Mouse (Mus musculus) thymus, postnatal 4 days (tissue): ENCODE results near the gene Fat1.
"Not testable (repeated sequence)": the region's sequence is repeated elsewhere in the genome, so short reads cannot be mapped to it uniquely, and the experiment has no call there.

Source experiments
- DNase-seq: peaks from one replicate; pipeline ENCODE4 v3.0.0; 2021

The Fat1 gene

DNA sequence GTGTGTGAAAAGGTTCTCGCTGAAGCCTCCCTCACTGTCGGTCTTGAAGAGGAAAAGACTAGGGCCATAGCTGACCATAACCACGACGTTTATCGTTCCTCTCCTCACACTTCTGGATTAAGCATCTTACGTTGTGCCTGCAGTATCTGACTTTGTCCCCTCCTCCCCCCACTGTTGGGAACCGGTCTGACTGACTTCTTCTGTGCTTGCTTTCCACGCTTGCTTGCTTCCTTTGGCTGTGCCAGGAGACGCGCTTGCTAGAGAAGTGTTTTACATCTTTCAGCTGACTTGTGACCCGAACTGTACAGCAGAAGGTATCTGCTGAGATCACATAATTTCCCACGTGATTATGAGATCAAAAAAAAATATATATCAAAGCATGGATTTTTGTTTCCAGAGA lies 76.5 kb downstream of the Fat1 start:
- no peak for DNase-seq

DNA sequence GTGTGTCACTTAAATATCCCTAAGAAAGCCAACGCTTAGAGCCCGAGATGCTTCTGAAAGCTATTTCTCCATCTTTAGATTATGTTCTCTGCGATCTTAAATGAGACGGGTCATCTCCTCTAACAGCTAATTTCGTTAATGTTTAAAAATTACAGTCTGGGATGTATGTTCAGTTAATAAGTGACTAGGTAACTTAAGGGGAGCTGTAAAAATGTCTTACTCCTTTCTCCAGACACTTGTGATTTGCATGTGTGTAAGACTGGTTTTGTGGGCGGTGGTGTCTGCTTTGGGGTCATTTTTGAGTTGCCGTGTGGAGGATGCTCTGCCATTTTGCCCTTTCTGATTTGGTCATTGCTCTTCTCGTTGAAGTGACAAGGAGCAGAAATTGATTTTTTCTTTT lies 78.6 kb downstream of the Fat1 start:
- no peak for DNase-seq

DNA sequence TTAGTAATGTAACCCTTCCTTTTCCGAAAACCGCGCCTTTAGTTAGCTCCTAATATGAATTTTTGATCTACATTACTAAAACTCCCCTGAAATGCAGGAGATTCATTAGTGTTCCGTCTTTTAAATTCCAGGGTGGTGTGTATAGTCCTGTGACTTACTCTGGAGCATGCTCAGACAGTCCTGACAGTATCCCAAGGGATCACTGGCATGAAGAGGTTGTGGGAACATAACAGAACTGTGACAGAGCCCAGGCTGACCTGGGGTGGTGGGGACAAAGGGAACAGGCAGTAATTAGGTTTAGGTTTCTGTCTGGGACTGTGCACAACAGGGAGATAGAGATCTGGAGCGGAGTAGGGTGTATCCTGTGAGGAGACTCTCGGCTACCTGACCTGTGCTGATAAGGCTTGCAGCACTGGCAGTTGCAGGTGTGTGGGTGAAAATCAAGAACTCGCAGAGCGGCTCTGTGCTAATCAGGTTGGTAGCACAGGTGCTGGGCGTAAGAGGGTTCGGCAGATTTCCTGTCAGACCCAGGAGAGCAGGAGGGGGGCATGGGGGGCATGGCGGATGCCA lies 79.3 kb downstream of the Fat1 start:
- DNase-seq: no peak

DNA sequence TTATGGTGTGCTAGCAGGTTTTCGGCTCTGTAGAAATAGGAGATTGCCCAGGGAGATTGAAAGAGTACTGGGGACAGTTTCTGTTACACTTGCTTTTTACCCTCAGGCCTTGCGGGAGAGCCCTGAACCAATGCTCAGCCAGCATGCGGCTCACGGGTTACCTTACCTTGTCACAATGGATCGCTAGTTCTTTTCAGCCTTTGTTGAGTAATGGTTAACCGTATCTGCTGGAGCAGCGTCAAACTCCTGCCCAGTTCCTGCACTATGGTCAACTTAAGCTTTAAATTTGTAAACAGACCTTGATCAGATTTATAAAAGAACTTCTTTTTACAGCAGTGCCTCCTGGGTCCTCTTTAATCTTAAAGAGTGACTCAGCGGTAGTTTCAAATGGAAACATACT lies 80.6 kb downstream of the Fat1 start:
- DNase-seq: no peak

DNA sequence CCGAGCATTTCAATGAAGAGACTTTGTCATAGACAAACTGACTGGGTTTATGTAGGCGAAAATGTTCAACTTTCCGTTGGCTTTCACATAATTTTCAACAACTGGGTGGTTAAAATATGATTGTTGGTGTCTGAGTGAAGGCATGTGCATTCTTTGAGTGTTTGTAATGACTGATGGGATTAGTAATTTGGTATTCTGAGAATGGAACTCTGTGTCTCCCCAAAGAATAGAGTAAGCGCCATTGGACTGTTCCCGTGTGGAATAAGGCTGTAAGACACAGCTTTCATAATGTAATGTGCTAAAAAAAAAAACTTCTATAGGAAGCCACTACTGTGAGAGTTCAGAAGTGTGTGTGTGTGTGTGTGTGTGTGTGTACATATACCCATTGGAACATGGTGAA lies 84.0 kb downstream of the Fat1 start:
- no peak for DNase-seq

DNA sequence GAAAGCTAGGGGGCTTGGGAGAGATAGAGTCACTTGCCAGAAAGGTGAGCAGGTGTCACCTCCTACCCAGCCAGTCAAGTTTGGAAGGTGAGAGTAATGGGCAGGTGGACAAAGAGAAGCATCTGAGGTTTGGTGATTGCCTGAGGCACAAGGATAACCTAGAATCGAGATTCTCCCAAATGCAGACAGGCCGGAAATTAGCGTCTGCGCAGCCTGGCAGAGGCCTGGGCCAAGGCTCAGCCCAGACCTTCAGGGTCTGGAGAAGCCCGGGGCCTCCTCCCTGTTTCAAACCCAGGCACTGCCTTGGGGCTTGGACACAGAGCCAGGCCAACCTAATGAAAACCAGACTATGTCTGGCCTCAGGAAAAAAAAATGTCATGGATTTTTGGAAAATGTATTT lies 85.9 kb downstream of the Fat1 start:
- DNase-seq: no peak

DNA sequence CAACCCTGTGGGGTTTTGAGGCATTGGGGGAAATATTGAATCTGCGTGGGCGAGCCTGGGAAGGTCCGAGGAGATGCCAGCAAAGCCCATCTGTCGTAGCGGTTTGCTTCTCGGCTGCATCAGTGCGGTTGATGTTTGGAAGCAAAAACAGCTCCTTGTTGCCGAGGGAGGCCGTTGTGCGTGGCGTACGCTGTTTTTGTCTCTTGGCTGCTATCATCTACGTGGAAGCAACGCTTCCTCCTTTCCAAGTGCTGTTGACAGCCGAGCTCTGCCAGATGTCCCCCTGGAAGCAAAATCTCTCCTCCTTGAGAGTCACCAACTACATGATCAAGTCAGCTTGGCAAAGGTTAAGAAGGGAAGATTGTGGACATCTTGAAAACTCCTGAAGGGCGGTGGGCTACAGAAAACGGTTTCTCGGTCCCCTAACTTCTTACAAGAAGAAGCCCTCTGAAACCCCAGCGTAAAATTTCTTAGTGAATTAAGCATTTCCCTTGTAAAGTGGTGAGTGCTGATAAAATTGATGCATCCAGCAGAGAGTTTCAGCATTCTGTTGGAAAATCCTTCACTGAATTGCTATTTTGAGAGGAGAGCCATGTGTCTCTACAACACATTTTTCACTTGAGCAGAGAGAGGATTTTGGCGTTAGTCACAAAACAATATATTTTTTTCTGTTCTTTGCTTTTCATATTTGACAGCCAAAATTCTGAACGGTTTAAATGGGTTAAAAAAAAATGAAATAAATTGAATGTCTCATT lies 86.8 kb downstream of the Fat1 start:
- no peak for DNase-seq

DNA sequence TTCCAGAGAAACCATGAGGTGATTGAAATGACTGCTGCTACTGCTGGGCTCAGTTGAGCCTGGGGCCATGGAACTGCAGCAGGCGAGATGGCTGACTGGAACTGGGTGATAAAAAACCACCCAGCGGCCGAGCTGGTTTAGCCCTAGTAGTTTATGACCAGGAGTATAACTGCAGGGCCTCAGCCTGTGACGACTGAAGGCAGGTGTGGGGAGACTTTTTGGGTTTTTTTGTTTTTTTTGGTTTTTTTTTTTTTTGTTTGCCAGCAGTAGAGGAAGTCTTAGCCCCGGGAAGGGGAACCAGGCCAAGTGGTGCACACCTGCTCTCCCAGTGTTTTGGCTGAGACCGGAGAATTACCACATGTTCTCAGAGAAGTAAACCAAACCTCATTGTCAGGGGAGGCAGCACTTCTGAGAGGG lies 92.8 kb downstream of the Fat1 start:
- no peak for DNase-seq

DNA sequence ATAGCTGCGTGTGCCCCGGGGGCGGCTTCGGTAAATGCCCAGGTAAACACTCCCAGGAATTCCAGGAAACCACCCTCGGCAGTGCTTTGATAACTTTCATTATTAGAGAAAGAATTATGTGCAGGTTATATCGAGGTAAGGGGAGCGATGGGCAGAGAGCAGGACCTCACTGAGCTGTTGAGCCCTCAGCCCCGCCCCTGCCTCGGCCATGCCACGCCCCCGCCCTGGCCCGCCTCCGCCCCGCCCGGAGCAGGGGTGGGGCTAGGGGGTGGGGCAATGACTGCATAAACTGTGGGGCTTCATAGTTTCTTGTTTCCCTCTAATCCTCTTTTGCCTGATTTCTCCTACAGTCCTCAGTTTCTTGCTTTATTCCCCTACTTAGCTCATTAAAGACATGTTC lies 103.1 kb downstream of the Fat1 start:
- no peak for DNase-seq

DNA sequence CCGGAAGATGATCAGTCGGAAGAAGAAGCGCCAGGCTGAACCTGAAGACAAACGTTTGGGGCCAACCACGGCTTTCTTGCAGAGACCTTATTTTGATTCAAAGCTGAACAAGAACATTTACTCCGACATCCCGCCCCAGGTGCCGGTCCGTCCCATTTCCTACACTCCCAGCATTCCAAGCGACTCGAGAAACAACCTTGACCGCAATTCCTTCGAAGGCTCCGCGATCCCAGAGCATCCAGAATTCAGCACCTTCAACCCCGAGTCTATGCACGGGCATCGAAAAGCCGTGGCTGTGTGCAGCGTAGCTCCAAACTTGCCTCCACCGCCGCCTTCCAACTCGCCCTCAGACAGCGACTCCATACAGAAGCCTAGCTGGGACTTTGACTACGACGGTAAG lies 108.9 kb downstream of the Fat1 start:
- DNase-seq: no peak

DNA sequence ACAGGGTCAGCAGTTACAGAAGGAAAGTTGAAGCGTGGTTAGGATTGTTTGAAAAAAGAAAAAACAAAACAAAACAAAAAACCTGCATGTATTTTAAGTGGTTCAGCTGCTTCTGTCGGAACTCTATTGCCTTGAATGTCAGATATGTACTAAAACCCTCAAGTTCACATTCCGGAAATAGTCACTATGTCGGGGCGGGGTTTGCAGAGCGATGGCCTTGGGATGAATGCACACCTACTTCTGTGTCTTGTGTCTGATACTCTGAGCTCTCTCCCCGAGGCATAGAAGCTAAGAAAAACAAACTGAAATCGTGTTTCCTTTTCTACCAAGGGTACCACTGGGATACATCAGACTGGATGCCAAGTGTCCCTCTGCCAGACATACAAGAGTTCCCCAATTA lies 115.2 kb downstream of the Fat1 start:
- DNase-seq: no peak

DNA sequence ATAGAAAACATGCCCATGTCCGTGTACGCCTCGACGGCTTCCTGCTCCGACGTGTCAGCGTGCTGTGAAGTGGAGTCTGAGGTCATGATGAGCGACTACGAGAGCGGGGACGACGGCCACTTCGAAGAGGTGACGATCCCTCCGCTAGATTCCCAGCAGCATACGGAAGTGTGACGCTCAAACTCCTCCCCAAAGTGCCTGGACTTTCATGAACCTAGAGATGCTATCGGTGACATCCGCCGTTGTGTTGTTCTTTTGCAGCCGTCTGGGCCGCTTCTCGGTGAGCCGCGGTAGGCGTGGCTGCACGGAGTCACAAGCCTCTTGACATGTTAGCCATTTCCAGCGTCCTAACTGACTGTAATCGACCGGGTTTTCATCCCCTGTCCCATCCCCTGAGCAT lies 116.0 kb downstream of the Fat1 start:
- no peak for DNase-seq

DNA sequence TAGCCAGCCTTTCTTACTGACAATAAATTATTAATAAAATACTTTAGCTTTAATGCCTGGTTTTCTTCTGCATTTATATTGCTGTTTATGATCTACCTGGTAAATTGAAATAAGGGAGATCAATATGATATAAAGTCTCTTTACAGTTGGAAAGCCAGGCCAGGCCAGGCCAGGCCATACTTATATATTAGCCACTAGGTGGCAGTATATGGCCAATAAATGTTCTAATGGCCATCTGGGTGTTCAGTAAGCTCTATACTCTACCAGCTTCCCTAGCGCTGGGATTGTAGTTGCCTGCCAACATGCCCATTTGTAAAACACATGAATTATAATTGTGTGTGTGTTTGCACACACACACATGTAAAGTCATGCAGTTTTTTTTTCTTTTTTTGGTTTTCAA lies 117.0 kb downstream of the Fat1 start:
- no peak for DNase-seq

DNA sequence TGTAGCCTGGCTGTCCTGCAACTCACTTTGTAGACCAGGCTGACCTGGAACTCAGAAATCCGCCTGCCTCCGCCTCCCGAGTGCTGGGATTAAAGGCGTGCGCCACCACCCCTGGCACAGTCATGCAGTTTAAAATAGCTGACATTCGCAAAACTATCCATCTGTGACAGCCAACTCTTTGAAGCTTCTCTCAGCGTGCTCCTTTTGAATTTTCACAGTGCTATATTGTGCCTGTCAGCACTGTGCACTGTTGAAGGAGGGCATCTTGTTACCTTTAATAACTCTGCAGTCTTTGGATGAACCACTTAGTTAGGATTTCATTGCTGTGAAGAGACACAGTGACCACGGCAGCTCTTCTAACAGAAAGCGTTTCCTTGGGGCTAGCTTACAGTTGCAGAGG lies 117.4 kb downstream of the Fat1 start:
- no peak for DNase-seq

DNA sequence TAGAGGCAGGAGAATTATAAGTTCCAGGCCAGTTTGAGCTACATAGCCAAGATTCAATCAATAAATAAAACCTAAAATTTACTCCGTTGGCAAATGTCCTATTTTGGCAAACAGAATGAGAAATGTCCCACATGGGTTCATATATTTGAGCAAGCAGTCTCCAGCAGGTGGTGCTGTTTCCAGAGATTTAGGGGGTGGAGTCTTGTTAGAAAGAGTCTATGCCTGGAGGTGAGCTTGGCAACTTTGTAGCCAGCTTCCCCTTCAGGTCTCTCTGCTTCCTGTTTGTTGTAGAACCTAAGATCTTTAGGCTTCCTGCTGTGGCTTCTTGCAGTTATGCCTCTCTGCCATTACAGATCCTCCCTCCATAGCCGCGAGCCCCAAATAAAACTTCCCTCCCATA lies 120.3 kb downstream of the Fat1 start:
- DNase-seq: no peak

DNA sequence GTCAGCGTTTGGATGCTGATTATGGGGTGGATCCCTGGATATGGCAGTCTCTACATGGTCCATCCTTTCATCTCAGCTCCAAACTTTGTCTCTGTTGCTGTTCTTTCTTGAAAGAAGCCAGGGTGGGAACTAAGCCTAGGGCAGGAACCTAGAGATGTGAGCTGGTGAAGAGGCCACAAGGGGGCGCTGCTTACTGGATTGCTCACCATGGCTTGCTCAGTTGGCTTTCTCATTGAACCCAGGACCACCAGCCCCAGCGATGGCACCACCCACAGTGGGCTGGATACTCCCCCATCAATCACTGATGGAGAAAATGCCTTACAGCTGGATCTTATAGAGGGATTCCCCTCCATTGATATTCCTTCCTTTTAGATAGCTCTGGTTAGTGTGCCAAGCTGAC lies 121.6 kb downstream of the Fat1 start:
- no peak for DNase-seq

DNA sequence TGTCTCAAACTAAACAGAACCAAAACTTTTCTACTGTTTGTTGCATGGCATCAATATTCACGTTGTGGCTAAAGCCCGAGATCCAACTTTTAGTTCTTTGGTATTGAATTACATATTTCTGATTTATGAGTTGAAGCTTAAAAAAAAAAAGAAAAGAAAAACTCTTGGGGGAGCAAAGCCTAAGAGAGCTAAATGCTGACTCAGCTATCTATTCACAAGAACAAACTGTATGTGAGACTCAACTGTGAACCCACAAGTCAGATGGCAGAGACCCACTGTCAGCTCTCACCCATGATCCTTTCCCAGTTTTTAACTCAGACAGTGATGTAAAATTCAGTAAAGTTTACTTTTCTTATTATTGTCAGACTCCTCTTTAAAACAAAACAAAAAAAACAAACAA lies 124.8 kb downstream of the Fat1 start:
- no peak for DNase-seq

DNA sequence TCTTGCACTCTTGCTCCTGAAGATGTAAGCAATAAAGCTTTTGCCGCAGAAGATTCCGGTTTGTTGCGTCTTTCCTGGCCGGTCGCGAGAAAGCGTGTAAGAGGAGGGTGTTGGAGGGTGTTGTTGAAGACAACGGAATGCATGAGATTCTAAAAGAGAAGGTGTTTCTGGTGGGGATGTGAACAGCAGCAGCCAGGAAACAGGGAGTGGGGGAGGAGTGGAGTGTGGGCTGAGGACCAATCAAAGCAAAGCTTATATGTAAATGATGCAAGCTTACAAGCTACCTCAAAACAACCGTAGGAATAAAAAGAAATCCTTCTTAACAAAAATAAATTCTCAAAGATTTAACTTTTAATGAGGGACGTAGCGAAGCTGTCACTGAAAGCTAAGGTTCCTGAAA lies 127.1 kb downstream of the Fat1 start:
- no peak for DNase-seq

DNA sequence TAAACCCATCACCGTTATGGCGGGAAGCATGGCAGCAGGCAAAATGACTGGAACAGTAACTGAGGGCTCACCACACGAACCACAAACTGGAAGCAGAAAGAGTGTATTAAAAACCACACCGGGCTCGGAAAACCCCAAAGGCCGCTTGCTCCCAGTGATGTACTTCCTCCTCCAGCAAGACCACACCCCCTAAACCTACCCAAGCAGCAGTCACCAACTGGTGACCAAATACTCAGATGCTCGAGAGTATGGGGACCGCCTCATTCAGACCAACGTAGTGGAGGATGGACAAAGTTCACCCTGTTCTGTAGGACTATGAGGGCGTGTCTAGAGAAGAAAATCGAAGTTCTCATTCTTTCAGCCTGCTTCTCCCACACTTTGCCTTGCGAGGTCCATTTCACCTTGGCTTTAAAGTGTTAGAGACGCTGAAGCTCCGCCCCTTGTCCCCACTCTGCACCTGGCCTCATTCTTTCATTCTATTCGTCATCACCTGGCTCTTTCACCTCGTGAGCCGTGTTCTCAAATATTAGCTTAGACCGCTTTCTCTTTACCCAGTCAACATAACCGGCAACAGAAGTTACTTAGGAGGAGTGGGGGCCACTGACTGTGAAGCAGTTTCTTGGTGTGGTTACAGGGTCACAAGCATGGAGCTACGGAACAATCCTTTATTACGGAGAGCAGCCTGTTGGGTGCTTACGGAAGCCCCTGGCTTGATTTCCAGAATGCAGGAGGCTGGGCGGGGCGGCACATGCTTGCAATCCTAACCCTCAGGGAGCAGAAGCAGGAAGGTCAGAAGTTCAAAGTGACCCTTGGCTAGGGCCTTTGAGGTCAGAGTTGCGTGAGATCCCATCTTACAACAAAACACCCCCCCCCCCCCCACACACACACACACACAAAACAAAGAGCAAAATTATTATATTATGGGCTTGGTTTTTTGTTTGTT lies 128.0 kb downstream of the Fat1 start:
- DNase-seq: no peak

DNA sequence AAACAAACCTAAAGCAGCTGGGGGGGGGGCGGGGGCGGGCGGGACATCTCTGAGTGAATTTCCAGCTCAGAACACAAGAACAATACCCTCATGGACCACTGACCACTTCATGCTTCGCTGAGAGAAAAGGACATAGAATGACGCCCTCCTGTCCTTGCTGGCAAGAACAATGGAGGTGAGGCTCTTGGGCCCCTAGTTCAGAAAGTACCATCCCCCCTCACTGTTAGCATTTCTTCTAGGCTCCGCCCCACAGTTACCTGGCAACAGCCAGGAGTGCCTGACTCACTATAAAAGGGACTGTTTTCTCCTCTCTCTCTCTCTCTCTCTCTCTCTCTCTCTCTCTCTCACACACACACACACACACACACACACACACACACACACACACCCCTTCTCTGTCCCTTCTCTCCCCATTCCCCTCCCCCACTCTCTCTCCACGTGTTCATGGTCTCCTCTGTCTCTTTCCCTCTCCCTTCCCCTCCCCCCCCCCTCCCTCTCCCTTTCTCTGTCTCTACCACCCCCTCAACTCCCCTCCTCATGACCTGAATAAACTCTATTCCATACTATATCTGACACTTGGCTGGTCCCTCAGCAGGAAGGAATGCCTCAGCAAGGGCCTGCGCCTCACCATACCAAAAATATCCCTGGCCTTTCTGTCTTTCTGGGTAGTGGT lies 129.1 kb downstream of the Fat1 start:
- DNase-seq: no peak

DNA sequence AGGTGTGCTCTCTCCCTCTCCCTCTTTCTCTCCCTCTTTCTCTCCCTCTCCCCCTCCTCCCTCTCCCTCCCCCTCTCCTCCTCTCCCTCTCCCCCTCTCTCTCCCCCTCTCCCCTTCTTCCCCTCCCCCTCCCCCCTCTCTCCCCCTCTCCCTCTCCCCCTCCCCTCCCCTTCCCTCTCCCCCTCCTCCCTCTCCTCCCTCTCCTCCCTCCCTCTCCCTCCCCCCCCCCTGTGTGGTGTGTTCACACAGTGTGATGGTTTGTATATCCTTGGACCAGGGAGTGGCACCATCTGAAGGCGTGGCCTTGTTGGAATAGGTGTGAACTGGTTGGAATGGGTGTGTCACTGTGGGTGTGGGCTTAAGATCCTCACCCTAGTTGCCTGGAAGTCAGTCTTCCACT lies 130.1 kb downstream of the Fat1 start:
- not testable (repeated sequence) for DNase-seq

DNA sequence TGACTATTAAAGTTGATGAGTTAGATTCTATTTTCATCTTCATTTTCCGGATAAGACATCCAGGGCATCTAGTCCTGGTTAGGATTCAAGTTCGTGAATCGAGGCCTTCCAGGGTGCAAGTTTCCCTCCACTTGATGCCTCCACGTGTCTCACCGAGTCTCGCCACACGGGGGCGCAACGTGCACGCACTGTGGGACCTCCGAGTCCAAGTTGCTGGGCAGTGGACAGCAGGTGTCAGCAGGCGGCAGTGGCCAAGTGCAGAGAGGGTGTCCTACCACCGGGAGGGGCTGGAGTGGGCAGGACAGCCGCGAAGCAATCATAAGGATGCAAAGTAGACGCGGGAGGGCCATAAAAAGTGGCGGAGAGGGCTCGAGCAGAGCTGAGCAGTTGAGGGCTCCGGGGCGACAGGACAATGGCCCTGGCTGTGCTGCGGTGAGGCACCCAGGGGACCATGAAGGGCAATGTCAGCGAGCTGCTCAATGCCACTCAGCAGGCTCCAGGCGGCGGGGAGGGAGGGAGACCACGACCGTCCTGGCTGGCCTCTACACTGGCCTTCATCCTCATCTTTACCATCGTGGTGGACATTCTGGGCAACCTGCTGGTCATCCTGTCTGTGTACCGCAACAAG lies 133.6 kb downstream of the Fat1 start, which contains the start of gene Mtnr1a:
Gene Mtnr1a, plus strand, starts transcription at position 379 of the 628 bp plus-strand sequence.
- peak; percentile 62 for DNase-seq

DNA sequence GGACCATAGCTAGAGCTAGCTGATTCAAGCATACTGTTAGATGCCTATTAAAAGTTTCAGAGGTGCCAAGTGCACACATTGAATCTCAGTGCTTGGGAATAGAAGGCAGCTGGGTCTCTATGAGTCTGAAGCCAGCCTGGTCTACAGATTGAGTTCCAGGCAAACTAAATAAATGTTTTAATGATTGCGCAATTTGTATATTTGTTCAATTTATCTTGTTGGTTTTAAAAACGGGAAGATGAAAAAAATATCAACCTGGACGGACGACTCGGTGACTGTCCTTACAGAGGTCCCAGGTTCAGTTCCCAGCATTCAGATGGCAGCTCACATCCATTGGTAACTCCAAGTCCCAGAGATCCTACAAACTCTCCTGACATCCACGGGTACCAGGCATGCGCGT lies 135.7 kb downstream of the Fat1 start:
- DNase-seq: no peak
